In the genomic region with DNA sequence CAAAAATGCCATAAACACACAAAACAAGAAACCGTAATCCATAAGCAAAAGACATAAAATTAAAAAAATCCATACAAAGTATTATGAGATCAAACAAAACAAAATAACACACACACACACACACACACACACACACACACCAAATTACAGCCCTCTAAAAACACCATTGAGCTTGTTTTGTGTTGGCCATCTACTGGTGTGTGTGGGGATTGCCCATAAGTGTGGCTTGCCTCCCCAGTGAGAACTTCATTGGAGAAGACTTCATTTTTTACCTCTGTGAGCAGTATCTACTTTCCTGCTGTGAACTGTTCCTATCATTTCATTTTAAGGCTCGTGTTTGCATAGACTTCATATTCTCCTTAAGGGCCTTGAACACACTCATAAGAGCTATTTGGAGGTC, we compare ENCODE assay signal across 11 mouse cellular contexts.
A peak's percentile ranks its signal among the peaks of the same experiment; 100 is the strongest.
DNase-seq lines count a peak whose midpoint lies in the region; ATAC-seq and TF ChIP-seq lines count a peak whose summit lies in the region.
"Had no signal": no experiment of that assay in that cellular context is flagged by ENCODE, and none has a peak within 500 bp of the region (broad histone marks: within the 10 kb centered on the region; RNA-seq: fewer than 3 reads in every experiment).

No protein-coding gene starts in this region.

- no peak for DNase-seq in cerebellum, adult 2 months
- no peak for DNase-seq in cerebellum, adult 18-20 months
- DNase-seq in lung, postnatal 36 days, result peak; percentile 30
- DNase-seq in lung, adult 2 months, result no peak
- DNase-seq in thymus, postnatal 36 days, result peak; percentile 45 to 47
- no peak for DNase-seq in cerebellum, postnatal 10 days
- DNase-seq: gastrocnemius, postnatal 14 days; kidney, adult 11 months had no signal

- no peak for TF ChIP-seq POLR2A in cerebellum, adult 2 months (IDR thresholded peaks at IDR 0.05; ENCODE audit: borderline replicate concordance, insufficient read depth, low read length)
- no peak for TF ChIP-seq POLR2A in lung, adult 2 months (IDR thresholded peaks at IDR 0.05; ENCODE audit: borderline replicate concordance, extremely low read depth, low read depth, low read length)

- WGBS in cerebellum, adult 2 months, result 95% methylated on average over 2 of the region's 2 CpGs
- 92% methylated on average over 2 of the region's 2 CpGs for WGBS in lung, adult 2 months

- no peaks in the 10 kb centered on the region for H3K27me3 ChIP-seq in cerebellum, adult 2 months (ENCODE audit: control insufficient read depth, insufficient read depth, low read length)
- H3K27me3 ChIP-seq: limb, embryonic 12.5 days had no signal

- H3K4me1 ChIP-seq in cerebellum, adult 2 months (ENCODE audit: control insufficient read depth, insufficient read depth, low read length), result no peaks in the 10 kb centered on the region
- no peaks in the 10 kb centered on the region for H3K4me1 ChIP-seq in lung, adult 2 months (ENCODE audit: control insufficient read depth, insufficient read depth, low read length)
- H3K4me1 ChIP-seq: limb, embryonic 12.5 days had no signal

- peak; percentile 20; the same call in 1 of the 2 replicates for ATAC-seq in granulocyte monocyte progenitor cell, adult 5-6 weeks (replicated peaks; ENCODE audit: poor library complexity, severe bottlenecking)
- no peak for ATAC-seq in frontal cortex, adult (ENCODE audit: low TSS enrichment)

- no peak overlapping the region for H3K4me3 ChIP-seq in cerebellum, adult 2 months (replicated peaks; ENCODE audit: insufficient read depth, low read depth, low read length)
- H3K4me3 ChIP-seq in lung, adult 2 months (replicated peaks; ENCODE audit: extremely low read depth, low read depth, low read length), result no peak overlapping the region
- H3K4me3 ChIP-seq: limb, embryonic 12.5 days had no signal

- TF ChIP-seq CTCF in cerebellum, adult 2 months (IDR thresholded peaks at IDR 0.05; ENCODE audit: borderline replicate concordance, insufficient read depth, low read depth, low read length), result peak; percentile 20; the same call in 1 of the 2 replicates
- no peak for TF ChIP-seq CTCF in lung, adult 2 months (IDR thresholded peaks at IDR 0.05; ENCODE audit: insufficient read depth, low read length)

- no peak overlapping the region for H3K27ac ChIP-seq in cerebellum, adult 2 months (ENCODE audit: insufficient read depth, low read length)
- H3K27ac ChIP-seq: limb, embryonic 12.5 days had no signal

Comparison
In these comparisons a context has a peak if more than half of its experiments do, and no peak if none do; other contexts are left out.
1. DNase-seq: peak in lung, postnatal 36 days (single experiment) and thymus, postnatal 36 days (2 of 2); none in cerebellum, adult 2 months (0 of 2), cerebellum, adult 18-20 months (0 of 2), lung, adult 2 months (single experiment) and cerebellum, postnatal 10 days (0 of 2).